Mouse (Mus musculus) spleen, adult 2 months (tissue): Measurements from ENCODE around the gene Casq2.

ENCODE experiments used
- CTCF ChIP-seq: fragments of 200-500 bp; IDR thresholded peaks from 2 replicates; pipeline ENCODE4 v1.5.1; 2011; ENCODE audit warnings: mild to moderate bottlenecking, inconsistent platforms; ENCODE audit not compliant: insufficient read depth, insufficient read length, insufficient replicate concordance; ENCODE audit errors: extremely low read depth
- POLR2A ChIP-seq: fragments of 200-500 bp; IDR thresholded peaks from 2 replicates; pipeline ENCODE4 v1.6.1; 2011; ENCODE audit warnings: low read depth, low read length, inconsistent platforms

DNA sequence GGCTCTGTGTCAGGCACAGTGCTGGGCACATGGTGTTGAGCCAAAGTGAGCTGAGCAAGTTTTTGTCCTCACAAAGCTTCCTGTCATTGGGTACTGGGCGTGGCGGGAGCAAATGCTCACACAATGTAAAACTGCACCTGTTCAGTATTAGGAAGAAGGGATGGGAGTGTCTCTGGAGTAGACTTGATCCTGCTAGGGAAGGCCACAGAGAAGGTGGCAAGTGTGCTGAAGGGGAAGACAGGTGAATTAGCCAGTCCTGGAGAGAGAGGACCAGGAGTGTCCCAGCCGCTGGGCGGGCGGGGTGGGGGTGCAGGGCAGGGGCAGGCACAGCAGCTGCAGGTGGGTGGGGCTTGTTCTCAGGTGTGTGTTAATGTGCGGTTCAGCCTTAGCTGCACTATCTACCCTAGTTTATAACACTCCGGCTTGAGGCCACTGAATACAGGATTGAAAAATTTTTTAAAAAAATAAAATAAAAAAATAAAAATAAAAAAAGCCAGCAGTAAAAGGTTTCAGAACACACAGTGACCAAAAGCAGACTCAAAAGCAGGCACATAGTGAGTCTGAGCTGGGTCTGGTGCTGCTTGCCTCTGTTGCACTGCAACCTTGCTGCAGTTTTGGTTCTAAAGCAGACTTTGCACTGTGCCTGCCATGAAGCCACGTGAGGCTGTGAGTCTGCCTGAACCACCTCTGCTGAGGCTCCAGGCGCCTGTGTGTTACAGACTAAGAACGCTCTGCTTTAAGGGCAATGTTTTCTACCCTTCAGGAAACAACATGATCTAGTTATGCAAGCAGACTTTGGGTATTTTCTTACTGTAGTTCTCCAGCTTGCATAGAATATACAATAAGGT, 22.7 kb upstream of the Casq2 start:
- TF ChIP-seq POLR2A, result no peak
- TF ChIP-seq CTCF, result no peak
